Mouse (Mus musculus) erythroblast, embryonic 14.5 days (primary cell): ENCODE data around the gene Frmpd1.

Source experiments
- GATA1 ChIP-seq: IDR thresholded peaks from 2 replicates; pipeline ENCODE4 v1.6.1; 2012; ENCODE audit warnings: low read length, inconsistent platforms, mixed read lengths
- TAL1 ChIP-seq: IDR thresholded peaks from 3 replicates; pipeline ENCODE4 v1.6.1; 2012; ENCODE audit warnings: low read length, inconsistent platforms, mixed read lengths

DNA sequence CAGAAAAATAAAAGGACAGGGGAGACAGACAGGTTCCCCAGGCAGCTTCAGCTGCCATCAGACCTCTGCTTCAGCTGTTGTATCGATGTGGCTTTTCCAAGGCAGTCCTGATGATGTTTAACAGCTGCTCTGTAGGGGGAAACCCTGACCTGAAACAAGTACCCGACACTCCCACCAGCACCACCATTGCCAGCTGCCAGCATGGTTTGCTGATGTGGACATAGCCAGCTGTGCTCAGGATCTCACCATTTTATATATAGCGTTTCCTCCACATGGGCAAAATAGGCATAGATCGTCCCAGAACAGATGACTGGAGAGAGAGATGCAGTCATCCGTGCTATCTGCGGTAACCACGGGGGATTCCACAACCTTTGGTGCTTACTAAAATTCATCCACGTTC lies 91.1 kb downstream of the Frmpd1 start:
- TF ChIP-seq GATA1 = no peak
- TF ChIP-seq TAL1 = no peak
